In genomic region chr11:110130760-110131159, GRCm38 (mm10) we compare ENCODE assay signal across 17 mouse cellular contexts. TPM values are rescaled to one million over a fixed set of nuclear protein-coding genes. Genes with fewer than 3 reads are reported as not detected.
DNase-seq lines count a peak whose midpoint lies in the region; ATAC-seq lines count a peak whose summit lies in the region.
"Had no signal": no experiment of that assay in that cellular context is flagged by ENCODE, and none has a peak within 500 bp of the region (broad histone marks: within the 10 kb centered on the region; RNA-seq: fewer than 3 reads in every experiment).

No protein-coding gene starts in this region.

- H3K9ac ChIP-seq in forebrain, embryonic 11.5 days (ENCODE audit: low read length): no peak overlapping the region
- H3K9ac ChIP-seq: embryonic facial prominence, embryonic 12.5 days; heart, embryonic 15.5 days had no signal

- H3K9me3 ChIP-seq in heart, embryonic 10.5 days: no peaks in the 10 kb centered on the region
- no peaks in the 10 kb centered on the region for H3K9me3 ChIP-seq in forebrain, embryonic 11.5 days (ENCODE audit: control insufficient read depth, low read length)
- H3K9me3 ChIP-seq: embryonic facial prominence, embryonic 12.5 days; heart, embryonic 15.5 days; limb, embryonic 10.5 days had no signal

- H3K4me2 ChIP-seq in forebrain, embryonic 11.5 days (ENCODE audit: low read depth, low read length, severe bottlenecking): no peak overlapping the region
- H3K4me2 ChIP-seq: embryonic facial prominence, embryonic 12.5 days; heart, embryonic 15.5 days had no signal

- H3K27me3 ChIP-seq in heart, embryonic 10.5 days (ENCODE audit: insufficient read depth, poor library complexity, severe bottlenecking): no peaks in the 10 kb centered on the region
- no peaks in the 10 kb centered on the region for H3K27me3 ChIP-seq in forebrain, embryonic 11.5 days (ENCODE audit: control insufficient read depth, insufficient read depth, low read length)
- H3K27me3 ChIP-seq: embryonic facial prominence, embryonic 12.5 days; heart, embryonic 15.5 days had no signal

- 76% methylated on average over 5 of the region's 5 CpGs for WGBS in heart, embryonic 10.5 days
- WGBS in forebrain, embryonic 11.5 days: 93% methylated on average over 5 of the region's 5 CpGs

- H3K36me3 ChIP-seq in heart, embryonic 10.5 days: no peaks in the 10 kb centered on the region
- no peaks in the 10 kb centered on the region for H3K36me3 ChIP-seq in forebrain, embryonic 11.5 days (ENCODE audit: control insufficient read depth, insufficient read depth, low read length)
- H3K36me3 ChIP-seq: embryonic facial prominence, embryonic 12.5 days; heart, embryonic 15.5 days; limb, embryonic 10.5 days had no signal

- peak; percentile 30 for DNase-seq in heart, adult 8-10 months (ENCODE audit: low spot score)
- DNase-seq in heart, embryonic 10.5 days (ENCODE audit: low spot score): no peak
- peak; percentile 1 for DNase-seq in lung, postnatal 25 days (ENCODE audit: low spot score)
- no peak for DNase-seq in lung, postnatal 14 days
- peak; percentile 8 for DNase-seq in heart, postnatal 10 days
- DNase-seq in frontal cortex, postnatal 25 days (ENCODE audit: low spot score in 2 of 2): no peak
- DNase-seq in forebrain, embryonic 11.5 days (ENCODE audit: low spot score): no peak
- DNase-seq: adrenal gland, adult 8-10 months; cerebellum, postnatal 36 days; kidney, adult 8-10 months; layer of hippocampus, postnatal 36 days; right cerebral cortex, adult 18-20 months had no signal

- no peak overlapping the region for H3K4me3 ChIP-seq in heart, embryonic 10.5 days
- no peak overlapping the region for H3K4me3 ChIP-seq in forebrain, embryonic 11.5 days (ENCODE audit: low read depth, low read length)
- H3K4me3 ChIP-seq: embryonic facial prominence, embryonic 12.5 days; heart, embryonic 15.5 days; limb, embryonic 10.5 days had no signal

- ATAC-seq in forebrain, embryonic 11.5 days (replicated peaks; ENCODE audit: low FRiP score): no peak
- ATAC-seq: hindbrain, postnatal 0 days had no signal

- no peaks in the 10 kb centered on the region for H3K4me1 ChIP-seq in heart, embryonic 10.5 days
- H3K4me1 ChIP-seq in forebrain, embryonic 11.5 days (replicated peaks; ENCODE audit: control insufficient read depth, insufficient read depth, low read length): no peaks in the 10 kb centered on the region
- H3K4me1 ChIP-seq: embryonic facial prominence, embryonic 12.5 days; heart, embryonic 15.5 days had no signal

- intact Hi-C loops in heart, postnatal 10 days (cut with DNase I): no loop called here

- H3K27ac ChIP-seq in heart, embryonic 10.5 days: no peak overlapping the region
- no peak overlapping the region for H3K27ac ChIP-seq in forebrain, embryonic 11.5 days (ENCODE audit: low read depth, low read length)
- H3K27ac ChIP-seq: embryonic facial prominence, embryonic 12.5 days; heart, embryonic 15.5 days; hindbrain, postnatal 0 days; limb, embryonic 10.5 days had no signal

RNA-seq across cellular contexts. Expression of gene Abca8a, which starts 35.0 kb away (rescaled TPM):
- 10 to 100 TPM; 30.6 to 64.3 (median 42.6) TPM for total RNA-seq in heart, adult 8-10 months (2022)
- not detected in 2 replicates for polyA plus RNA-seq in heart, embryonic 10.5 days (2016; fragmentation: Nextera tagmentation; extraction: Ambion mirVana)
- 10 to 100 TPM; 47.2 to 48.5 TPM for total RNA-seq in heart, postnatal 10 days (2021)
- not detected in 2 replicates for polyA plus RNA-seq in forebrain, embryonic 11.5 days (2014; fragmentation: Nextera tagmentation; extraction: Ambion mirVana)
- total RNA-seq: monocyte, adult 5-6 weeks had no signal
- polyA plus RNA-seq: limb, embryonic 10.5 days had no signal

RNA-seq across cellular contexts. Expression of gene Abca9, which starts 37.2 kb away (rescaled TPM):
- 10 to 100 TPM in 3 of 4 experiments, 1 to 10 TPM in 1; 8.9 to 11.2 (median 10.6) TPM for total RNA-seq in heart, adult 8-10 months (2022)
- polyA plus RNA-seq in heart, embryonic 10.5 days (2016; fragmentation: Nextera tagmentation; extraction: Ambion mirVana): 0.57 and 0.65 TPM in 2 replicates
- total RNA-seq in heart, postnatal 10 days (2021): 10 to 100 TPM; 15.6 to 17.0 TPM
- polyA plus RNA-seq in forebrain, embryonic 11.5 days (2014; fragmentation: Nextera tagmentation; extraction: Ambion mirVana): 3.4 and 3.7 TPM in 2 replicates

Comparison
In these comparisons a context has a peak if more than half of its experiments do, and no peak if none do; other contexts are left out.
1. DNase-seq: peak in heart, adult 8-10 months (single experiment), lung, postnatal 25 days (single experiment) and heart, postnatal 10 days (2 of 2); none in heart, embryonic 10.5 days (single experiment), lung, postnatal 14 days (single experiment), frontal cortex, postnatal 25 days (0 of 2) and forebrain, embryonic 11.5 days (single experiment).